Comparison of ENCODE assay signal across 10 mouse cellular contexts in genomic region chr19:24703168-24703567, GRCm38 (mm10). TPM values are rescaled to one million over a fixed set of nuclear protein-coding genes. Genes with fewer than 3 reads are reported as not detected.
DNase-seq lines count a peak whose midpoint lies in the region; ATAC-seq and TF ChIP-seq lines count a peak whose summit lies in the region.
"Not testable (repeated sequence)": the region's sequence is repeated elsewhere in the genome, so short reads cannot be mapped to it uniquely, and the experiment has no call there.
"Had no signal": no experiment of that assay in that cellular context is flagged by ENCODE, and none has a peak within 500 bp of the region (broad histone marks: within the 10 kb centered on the region; RNA-seq: fewer than 3 reads in every experiment).

No protein-coding gene starts in this region.

- H3K4me2 ChIP-seq in intestine, postnatal 0 days (replicated peaks; ENCODE audit: low read depth); stomach, embryonic 14.5 days (replicated peaks; ENCODE audit: low read depth, low read length): not testable (repeated sequence)

- H3K79me2 ChIP-seq in macrophage (ENCODE audit: inconsistent target): not testable (repeated sequence)

- H3K4me1 ChIP-seq in intestine, postnatal 0 days (replicated peaks; ENCODE audit: control insufficient read depth, insufficient read depth, low read length): not testable (repeated sequence)
- H3K4me1 ChIP-seq in stomach, embryonic 14.5 days (ENCODE audit: control insufficient read depth, insufficient read depth, low read length): peaks cover 20% of the 10 kb centered on the region; the same call in 1 of the 2 replicates

- peak; percentile 67 for TF ChIP-seq CTCF in Patski (IDR thresholded peaks at IDR 0.05)
- peak; percentile 35 for TF ChIP-seq CTCF in gastrocnemius, adult 2 months (IDR thresholded peaks at IDR 0.05)
- peak; percentile 60 for TF ChIP-seq CTCF in intestine, postnatal 0 days (IDR thresholded peaks at IDR 0.05; ENCODE audit: low read depth)
- TF ChIP-seq CTCF in left cerebral cortex, adult 2 months (IDR thresholded peaks at IDR 0.05): peak; percentile 39

- POLR2A ChIA-PET in Patski (lab: Charles Lee): interaction anchor here (0.7 to 1.3 kb wide), 2 partner anchors 19 to 167 kb away, joined by 4 to 7 read pairs; no protein-coding TSS in a partner anchor

- in situ Hi-C loops in Patski (cut with MboI; ENCODE audit: low pct_unique_long_range_greater_than_20kb): loop anchor here (5.0 kb wide), 1 partner anchor 66 kb away; no protein-coding TSS in a partner anchor

- not testable (repeated sequence) for H3K4me3 ChIP-seq in gastrocnemius, adult 2 months; intestine, postnatal 0 days (ENCODE audit: low read depth, low read length); left cerebral cortex, adult 2 months; macrophage (ENCODE audit: inconsistent target); stomach, embryonic 14.5 days (ENCODE audit: low read depth, low read length)

- H3K27ac ChIP-seq in gastrocnemius, adult 2 months; intestine, postnatal 0 days (ENCODE audit: low read depth, low read length); left cerebral cortex, adult 2 months: not testable (repeated sequence)
- H3K27ac ChIP-seq in macrophage: peak overlapping the region; percentile 19
- peak overlapping the region; percentile 39; the same call in 1 of the 2 replicates for H3K27ac ChIP-seq in stomach, embryonic 14.5 days (ENCODE audit: low read length)

- H3K9ac ChIP-seq in intestine, postnatal 0 days (ENCODE audit: low read depth, low read length); stomach, embryonic 14.5 days (replicated peaks; ENCODE audit: low read depth, low read length): not testable (repeated sequence)

- H3K27me3 ChIP-seq in Patski; intestine, postnatal 0 days (replicated peaks; ENCODE audit: control insufficient read depth, insufficient read depth, low read length); stomach, embryonic 14.5 days (ENCODE audit: control insufficient read depth, insufficient read depth, low read length): not testable (repeated sequence)

- H3K36me3 ChIP-seq in intestine, postnatal 0 days (ENCODE audit: control insufficient read depth, insufficient read depth); macrophage (ENCODE audit: inconsistent target); stomach, embryonic 14.5 days (ENCODE audit: control insufficient read depth, insufficient read depth, low read length): not testable (repeated sequence)

- H3K9me3 ChIP-seq in intestine, postnatal 0 days (ENCODE audit: control insufficient read depth); stomach, embryonic 14.5 days (ENCODE audit: control insufficient read depth, low read depth, low read length): not testable (repeated sequence)

- CTCF ChIA-PET in Patski (lab: Charles Lee): interaction anchor here (0.9 to 7.6 kb wide), 12 partner anchors 10 to 421 kb away, joined by 3 to 71 read pairs (median 5); partner anchors contain the start of gene Tmem252

- intact Hi-C loops in gastrocnemius, adult 2 months (cut with DNase I): not testable (repeated sequence)
- intact Hi-C loops in left cerebral cortex, adult 2 months (cut with DNase I): loop anchor here (5.0 kb wide), 1 partner anchor 66 kb away; no protein-coding TSS in a partner anchor

- not testable (repeated sequence) for ATAC-seq in Patski; intestine, postnatal 0 days; stomach, embryonic 14.5 days (ENCODE audit: insufficient number of reproducible peaks, insufficient read depth, low FRiP score, low read depth)

- 81% methylated on average over 1 of the region's 1 CpGs for WGBS in intestine, postnatal 0 days
- WGBS in macrophage (ENCODE audit: missing documents): no CpG with 5 or more reads among the region's 1 CpGs
- 60% methylated on average over 1 of the region's 1 CpGs for WGBS in stomach, embryonic 14.5 days

- not testable (repeated sequence) for DNase-seq in Patski (ENCODE audit: low read depth, low spot score); gastrocnemius, adult 2 months; left cerebral cortex, adult 2 months (ENCODE audit: extremely low spot score in 1 of 2, low spot score in 2 of 2)

RNA-seq across cellular contexts. Expression of gene Tmem252, which starts 29.4 kb away (rescaled TPM):
- polyA plus RNA-seq in Patski (2021) (7.2 TPM), macrophage (2018) (not detected in 3 replicates)
- total RNA-seq in gastrocnemius, adult 2 months (2021): under 1 TPM; 0.08 TPM
- 9.3 and 11.3 TPM in 2 replicates for polyA plus RNA-seq in intestine, postnatal 0 days (2015; fragmentation: Nextera tagmentation; extraction: Ambion mirVana)
- under 1 TPM; 0.23 to 0.72 TPM for total RNA-seq in left cerebral cortex, adult 2 months (2021)
- not detected for total RNA-seq in macrophage (2018; cell fraction: chromatin; rRNA removed)
- not detected for total RNA-seq in macrophage (2018; cell fraction: cytosol; rRNA removed)
- not detected for total RNA-seq in macrophage (2018; cell fraction: nucleus; rRNA removed)
- 13.7 and 14.5 TPM in 2 replicates for polyA plus RNA-seq in stomach, embryonic 14.5 days (2014; fragmentation: Nextera tagmentation; extraction: Ambion mirVana)
- total RNA-seq: common myeloid progenitor, adult 5-6 weeks; MEL had no signal
- polyA plus RNA-seq: CD4-positive, CD25-positive, alpha-beta regulatory T cell, adult 4 months; erythroblast, embryonic 14.5 days had no signal
